Mouse (Mus musculus): ENCODE measurements at regions not wholly inside any gene's neighbourhood (a gene's known extent, or its start where the extent isn't known, plus 50 kb on each side); places are given as distances from the start of the nearest gene placed in this dataset.

DNA sequence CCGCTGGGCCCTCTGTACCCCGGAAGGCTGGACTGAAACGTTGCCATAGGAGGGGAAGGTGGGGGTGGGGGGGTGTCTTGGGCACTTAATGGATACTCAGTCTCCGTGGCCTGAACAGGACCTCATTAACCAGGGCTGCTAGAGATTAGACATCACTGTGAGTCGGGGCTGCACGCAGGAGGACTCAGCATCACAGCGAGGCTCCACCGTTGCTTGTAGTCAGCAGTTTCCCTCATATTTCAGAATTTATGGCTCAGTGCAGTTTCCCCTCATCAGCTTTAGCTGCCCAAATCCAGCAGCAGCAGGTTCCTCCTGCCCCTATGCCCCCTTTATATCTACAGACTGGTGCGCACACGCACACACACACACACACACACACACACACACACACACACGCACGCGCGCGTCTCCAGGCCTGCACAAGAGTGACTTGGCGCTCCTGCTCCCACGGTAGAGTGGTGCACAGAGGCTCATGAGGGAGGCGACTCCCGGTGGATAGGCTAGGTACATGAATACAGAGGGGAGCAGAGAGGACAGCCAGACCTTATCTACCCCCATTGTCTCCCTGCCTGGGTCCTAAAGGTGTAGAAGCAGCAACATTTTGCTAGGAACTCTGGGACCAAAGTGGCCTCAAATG, 605.8 kb upstream of the Adam5 start:
- Histone ChIP-seq H3K4me1 (replicated peaks; ENCODE audit: control insufficient read depth, insufficient read depth, low read length) (no peaks in the 10 kb centered on the region; the same call in 1 of the 2 replicates), H3K36me3 (ENCODE audit: control insufficient read depth, insufficient read depth, low read length) (no peaks in the 10 kb centered on the region), H3K9ac (ENCODE audit: low read length) (no peak overlapping the region), H3K27me3 (replicated peaks; ENCODE audit: control insufficient read depth, insufficient read depth, low read length) (no peaks in the 10 kb centered on the region), H3K4me2 (ENCODE audit: low read length) (no peak overlapping the region), H3K9me3 (ENCODE audit: control insufficient read depth, low read length) (no peaks in the 10 kb centered on the region), H3K27ac (ENCODE audit: low read depth) (no peak overlapping the region), H3K4me3 (ENCODE audit: low read depth, low read length) (no peak overlapping the region)
- WGBS, result 61% methylated on average over 19 of the region's 19 CpGs
- DNase-seq (ENCODE audit: low spot score), result no peak
- ATAC-seq (replicated peaks; ENCODE audit: low FRiP score, low TSS enrichment, low read depth), result no peak

DNA sequence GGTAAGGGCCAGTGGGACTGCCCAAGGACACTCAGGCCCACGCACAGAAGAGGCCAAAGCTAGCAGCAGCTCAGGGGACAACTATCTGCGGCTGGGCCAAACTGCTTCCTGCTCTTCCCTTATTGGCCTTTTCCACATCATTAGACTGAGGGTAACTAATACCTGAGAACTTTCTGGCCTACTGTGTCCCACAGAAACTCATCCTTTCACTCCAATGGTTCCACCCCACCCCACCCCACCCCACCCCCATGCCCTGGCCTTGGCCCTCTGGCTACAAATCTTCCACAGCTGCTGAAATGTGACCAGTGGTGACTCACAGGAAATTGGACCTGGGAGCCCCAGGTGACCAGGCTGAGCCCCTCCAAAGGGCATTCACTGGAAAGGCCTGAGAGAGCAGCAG, 604.6 kb upstream of the Adam5 start:
- 67% methylated on average over 2 of the region's 2 CpGs for WGBS
- H3K36me3 ChIP-seq (ENCODE audit: control insufficient read depth, insufficient read depth, low read length), result no peaks in the 10 kb centered on the region
- no peak overlapping the region for H3K4me3 ChIP-seq (ENCODE audit: low read depth, low read length)
- H3K4me2 ChIP-seq (ENCODE audit: low read length), result no peak overlapping the region
- no peak overlapping the region for H3K9ac ChIP-seq (ENCODE audit: low read length)
- H3K9me3 ChIP-seq (ENCODE audit: control insufficient read depth, low read length), result no peaks in the 10 kb centered on the region
- H3K27me3 ChIP-seq (replicated peaks; ENCODE audit: control insufficient read depth, insufficient read depth, low read length), result no peaks in the 10 kb centered on the region
- no peak for ATAC-seq (replicated peaks; ENCODE audit: low FRiP score, low TSS enrichment, low read depth)
- no peak overlapping the region for H3K27ac ChIP-seq (ENCODE audit: low read depth)
- no peak for DNase-seq (ENCODE audit: low spot score)
- H3K4me1 ChIP-seq (replicated peaks; ENCODE audit: control insufficient read depth, insufficient read depth, low read length), result peaks cover 1% of the 10 kb centered on the region; the same call in 1 of the 2 replicates

DNA sequence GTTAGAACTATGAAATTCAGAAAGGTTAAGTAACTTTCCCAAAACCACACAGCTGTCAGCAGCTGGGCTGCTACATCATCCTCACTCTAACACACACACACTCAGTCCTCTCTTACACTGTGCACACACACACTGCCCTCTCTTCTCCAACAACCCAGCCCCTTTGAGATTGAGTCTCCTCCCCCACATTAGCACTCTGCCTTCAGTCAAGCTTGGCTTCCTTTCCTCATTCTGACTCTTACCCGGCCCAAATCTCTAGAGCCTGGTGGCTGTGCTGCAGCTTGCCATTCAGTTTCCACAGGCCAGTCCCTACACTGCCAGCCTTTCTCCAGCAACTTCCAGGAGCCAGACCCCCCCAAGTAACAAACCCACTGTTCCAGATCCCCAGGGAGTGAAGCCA, 602.0 kb upstream of the Adam5 start:
- Histone ChIP-seq H3K9me3 (ENCODE audit: control insufficient read depth, low read length) (no peaks in the 10 kb centered on the region), H3K27me3 (replicated peaks; ENCODE audit: control insufficient read depth, insufficient read depth, low read length) (no peaks in the 10 kb centered on the region), H3K4me1 (replicated peaks; ENCODE audit: control insufficient read depth, insufficient read depth, low read length) (peaks cover 6% of the 10 kb centered on the region; the same call in 1 of the 2 replicates), H3K27ac (ENCODE audit: low read depth) (no peak overlapping the region), H3K4me2 (ENCODE audit: low read length) (no peak overlapping the region), H3K36me3 (ENCODE audit: control insufficient read depth, insufficient read depth, low read length) (no peaks in the 10 kb centered on the region), H3K9ac (ENCODE audit: low read length) (no peak overlapping the region), H3K4me3 (ENCODE audit: low read depth, low read length) (no peak overlapping the region)
- 33% methylated on average over 1 of the region's 1 CpGs for WGBS
- DNase-seq (ENCODE audit: low spot score) (no peak), ATAC-seq (replicated peaks; ENCODE audit: low FRiP score, low TSS enrichment, low read depth) (no peak)

GRCm38 (mm10) chr8:25421478-25421877, 597.3 kb upstream of the Adam5 start:
- Histone ChIP-seq H3K27me3 (replicated peaks; ENCODE audit: control insufficient read depth, insufficient read depth, low read length) (no peaks in the 10 kb centered on the region), H3K4me2 (ENCODE audit: low read length) (no peak overlapping the region), H3K36me3 (ENCODE audit: control insufficient read depth, insufficient read depth, low read length) (no peaks in the 10 kb centered on the region), H3K9ac (ENCODE audit: low read length) (no peak overlapping the region), H3K4me1 (replicated peaks; ENCODE audit: control insufficient read depth, insufficient read depth, low read length) (0 out of 2 replicates have a peak, but pooled peaks cover 6% of the 10 kb centered on the region), H3K9me3 (ENCODE audit: control insufficient read depth, low read length) (no peaks in the 10 kb centered on the region), H3K27ac (ENCODE audit: low read depth) (no peak overlapping the region), H3K4me3 (ENCODE audit: low read depth, low read length) (no peak overlapping the region)
- ATAC-seq (replicated peaks; ENCODE audit: low FRiP score, low TSS enrichment, low read depth), result no peak
- 86% methylated on average over 6 of the region's 6 CpGs for WGBS
- DNase-seq (ENCODE audit: low spot score), result no peak

DNA sequence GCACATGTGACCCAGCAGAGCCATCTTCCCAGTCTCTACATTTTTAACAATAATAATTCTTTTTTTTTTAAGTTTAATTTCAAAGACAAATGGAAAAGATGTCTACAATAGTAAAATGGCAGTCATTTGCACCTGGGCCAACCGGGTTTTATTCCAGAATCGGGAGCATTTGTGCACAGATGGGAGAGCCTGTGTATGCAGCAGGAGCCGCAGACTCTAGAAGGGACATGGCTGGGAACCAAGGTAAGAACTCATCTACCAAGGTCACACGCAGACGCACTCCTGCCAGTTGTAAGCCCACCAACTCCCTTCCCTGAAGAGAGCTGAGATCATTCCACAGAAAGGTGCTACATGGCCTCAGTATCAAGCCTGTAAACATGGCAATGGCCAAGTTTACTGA, 586.4 kb upstream of the Adam5 start:
- H3K27me3 ChIP-seq (replicated peaks; ENCODE audit: control insufficient read depth, insufficient read depth, low read length), result no peaks in the 10 kb centered on the region
- no peak overlapping the region for H3K4me3 ChIP-seq (ENCODE audit: low read depth, low read length)
- H3K4me1 ChIP-seq (replicated peaks; ENCODE audit: control insufficient read depth, insufficient read depth, low read length), result no peaks in the 10 kb centered on the region
- no peak overlapping the region for H3K27ac ChIP-seq (ENCODE audit: low read depth)
- no peak overlapping the region for H3K4me2 ChIP-seq (ENCODE audit: low read length)
- no peak for DNase-seq (ENCODE audit: low spot score)
- 92% methylated on average over 5 of the region's 5 CpGs for WGBS
- no peak overlapping the region for H3K9ac ChIP-seq (ENCODE audit: low read length)
- no peaks in the 10 kb centered on the region for H3K9me3 ChIP-seq (ENCODE audit: control insufficient read depth, low read length)
- ATAC-seq (replicated peaks; ENCODE audit: low FRiP score, low TSS enrichment, low read depth), result no peak
- H3K36me3 ChIP-seq (ENCODE audit: control insufficient read depth, insufficient read depth, low read length), result no peaks in the 10 kb centered on the region

- H3K4me1 ChIP-seq (replicated peaks; ENCODE audit: control insufficient read depth, insufficient read depth, low read length), result no peaks in the 10 kb centered on the region
- no peak overlapping the region for H3K9ac ChIP-seq (ENCODE audit: low read length)
- no peaks in the 10 kb centered on the region for H3K9me3 ChIP-seq (ENCODE audit: control insufficient read depth, low read length)
- no peak overlapping the region for H3K27ac ChIP-seq (ENCODE audit: low read depth)
- DNase-seq (ENCODE audit: low spot score), result no peak
- no peak overlapping the region for H3K4me2 ChIP-seq (ENCODE audit: low read length)
- 94% methylated on average over 5 of the region's 5 CpGs for WGBS
- no peaks in the 10 kb centered on the region for H3K27me3 ChIP-seq (replicated peaks; ENCODE audit: control insufficient read depth, insufficient read depth, low read length)
- no peak for ATAC-seq (replicated peaks; ENCODE audit: low FRiP score, low TSS enrichment, low read depth)
- H3K4me3 ChIP-seq (ENCODE audit: low read depth, low read length), result no peak overlapping the region
- H3K36me3 ChIP-seq (ENCODE audit: control insufficient read depth, insufficient read depth, low read length), result no peaks in the 10 kb centered on the region
These were observed 583.7 kb upstream of the Adam5 start for GRCm38 (mm10) chr8:25407862-25408261.

DNA sequence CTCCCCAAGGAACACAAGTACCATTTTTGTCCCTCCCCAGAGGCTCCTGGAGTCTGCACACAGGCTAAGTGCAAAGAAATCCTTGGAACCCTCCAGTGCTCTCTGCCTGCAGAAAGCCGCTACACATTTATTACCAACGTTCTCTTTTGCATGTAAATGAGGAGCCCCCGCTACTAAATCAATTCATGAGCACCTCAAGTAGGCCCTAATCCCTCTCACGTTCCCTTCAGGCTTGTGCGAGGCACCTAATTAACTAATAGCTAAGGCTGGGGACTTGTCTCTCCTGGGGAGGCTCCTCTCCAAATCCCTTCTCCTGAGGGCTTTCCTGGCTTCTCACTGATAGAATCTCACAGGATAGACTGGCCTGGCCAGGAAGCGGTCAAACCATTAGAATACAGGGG, 568.6 kb upstream of the Adam5 start:
- Histone ChIP-seq H3K9ac (ENCODE audit: low read length) (no peak overlapping the region), H3K27me3 (replicated peaks; ENCODE audit: control insufficient read depth, insufficient read depth, low read length) (no peaks in the 10 kb centered on the region), H3K36me3 (ENCODE audit: control insufficient read depth, insufficient read depth, low read length) (no peaks in the 10 kb centered on the region), H3K9me3 (ENCODE audit: control insufficient read depth, low read length) (no peaks in the 10 kb centered on the region), H3K4me3 (ENCODE audit: low read depth, low read length) (no peak overlapping the region), H3K27ac (ENCODE audit: low read depth) (no peak overlapping the region), H3K4me1 (replicated peaks; ENCODE audit: control insufficient read depth, insufficient read depth, low read length) (no peaks in the 10 kb centered on the region), H3K4me2 (ENCODE audit: low read length) (no peak overlapping the region)
- 35% methylated on average over 6 of the region's 6 CpGs for WGBS
- no peak for DNase-seq (ENCODE audit: low spot score)
- ATAC-seq (replicated peaks; ENCODE audit: low FRiP score, low TSS enrichment, low read depth), result no peak

- no peak overlapping the region for H3K27ac ChIP-seq (ENCODE audit: low read depth)
- no peaks in the 10 kb centered on the region for H3K4me1 ChIP-seq (replicated peaks; ENCODE audit: control insufficient read depth, insufficient read depth, low read length)
- H3K4me2 ChIP-seq (ENCODE audit: low read length), result no peak overlapping the region
- DNase-seq (ENCODE audit: low spot score), result no peak
- H3K9me3 ChIP-seq (ENCODE audit: control insufficient read depth, low read length), result no peaks in the 10 kb centered on the region
- ATAC-seq (replicated peaks; ENCODE audit: low FRiP score, low TSS enrichment, low read depth), result peak; percentile 62; the same call in 1 of the 2 replicates
- no peaks in the 10 kb centered on the region for H3K36me3 ChIP-seq (ENCODE audit: control insufficient read depth, insufficient read depth, low read length)
- no peaks in the 10 kb centered on the region for H3K27me3 ChIP-seq (replicated peaks; ENCODE audit: control insufficient read depth, insufficient read depth, low read length)
- WGBS, result 46% methylated on average over 8 of the region's 10 CpGs
- no peak overlapping the region for H3K4me3 ChIP-seq (ENCODE audit: low read depth, low read length)
- no peak overlapping the region for H3K9ac ChIP-seq (ENCODE audit: low read length)
These were observed 565.8 kb upstream of the Adam5 start for GRCm38 (mm10) chr8:25389947-25390346.

DNA sequence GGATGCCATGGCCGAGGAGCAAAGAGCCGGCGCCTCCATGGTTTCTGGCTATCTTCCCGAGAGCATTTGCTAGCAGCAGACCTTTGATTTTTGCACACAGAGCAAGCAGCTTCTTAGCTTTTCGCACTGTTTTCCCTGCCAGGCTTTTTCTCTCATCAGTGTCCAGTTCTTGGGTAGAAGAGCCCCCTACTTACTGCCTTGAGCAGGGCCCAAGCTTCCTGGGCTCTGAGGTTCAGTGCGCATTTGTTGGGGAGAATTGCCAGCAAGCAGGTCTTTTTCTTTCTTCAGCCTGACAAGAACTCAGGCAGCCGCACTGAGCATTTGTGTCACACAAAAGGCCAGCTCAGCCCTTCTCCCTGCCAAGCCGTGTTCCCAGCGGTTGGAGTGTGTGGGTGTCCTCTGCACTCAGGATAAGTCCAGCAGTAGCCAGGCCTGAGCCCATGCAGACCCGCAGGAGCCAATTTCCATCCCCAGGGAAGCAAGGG, 565.2 kb upstream of the Adam5 start:
- no peaks in the 10 kb centered on the region for H3K27me3 ChIP-seq (replicated peaks; ENCODE audit: control insufficient read depth, insufficient read depth, low read length)
- DNase-seq (ENCODE audit: low spot score), result no peak
- H3K4me2 ChIP-seq (ENCODE audit: low read length), result no peak overlapping the region
- ATAC-seq (replicated peaks; ENCODE audit: low FRiP score, low TSS enrichment, low read depth), result no peak
- no peaks in the 10 kb centered on the region for H3K4me1 ChIP-seq (replicated peaks; ENCODE audit: control insufficient read depth, insufficient read depth, low read length)
- no peaks in the 10 kb centered on the region for H3K9me3 ChIP-seq (ENCODE audit: control insufficient read depth, low read length)
- H3K36me3 ChIP-seq (ENCODE audit: control insufficient read depth, insufficient read depth, low read length), result no peaks in the 10 kb centered on the region
- H3K27ac ChIP-seq (ENCODE audit: low read depth), result no peak overlapping the region
- no peak overlapping the region for H3K9ac ChIP-seq (ENCODE audit: low read length)
- no peak overlapping the region for H3K4me3 ChIP-seq (ENCODE audit: low read depth, low read length)
- WGBS, result 64% methylated on average over 10 of the region's 10 CpGs

Measured in intestine, embryonic 14.5 days (tissue).